Mouse (Mus musculus) testis, adult 2 months (tissue): ENCODE measurements around the gene Lenep.

ENCODE experiments used
- CTCF ChIP-seq: fragments of 200-500 bp; IDR thresholded peaks from 2 replicates; pipeline ENCODE4 v1.5.1; 2012; ENCODE audit warnings: low read depth, mild to moderate bottlenecking, inconsistent platforms, low read length, moderate library complexity; ENCODE audit not compliant: control insufficient read depth, insufficient read depth, insufficient replicate concordance
- POLR2A ChIP-seq: fragments of 200-500 bp; IDR thresholded peaks from 2 replicates; pipeline ENCODE4 v1.6.1; 2012; ENCODE audit warnings: low read depth, mild to moderate bottlenecking, inconsistent platforms, low read length, moderate library complexity; ENCODE audit not compliant: control insufficient read depth

GRCm38 (mm10) chr3:89380291-89380690 lies 22.3 kb downstream of the Lenep start:
- TF ChIP-seq CTCF (no peak), POLR2A (no peak)
